Mouse (Mus musculus): ENCODE results near the gene Nos1ap.

Nos1ap gene

GRCm38 (mm10) chr1:170502491-170503276, 87.0 kb downstream of the Nos1ap start:
- DNase-seq (ENCODE audit: low read depth, low spot score): no peak

GRCm38 (mm10) chr1:170501970-170502369, 87.7 kb downstream of the Nos1ap start:
- no peak for DNase-seq (ENCODE audit: low read depth, low spot score)

DNA sequence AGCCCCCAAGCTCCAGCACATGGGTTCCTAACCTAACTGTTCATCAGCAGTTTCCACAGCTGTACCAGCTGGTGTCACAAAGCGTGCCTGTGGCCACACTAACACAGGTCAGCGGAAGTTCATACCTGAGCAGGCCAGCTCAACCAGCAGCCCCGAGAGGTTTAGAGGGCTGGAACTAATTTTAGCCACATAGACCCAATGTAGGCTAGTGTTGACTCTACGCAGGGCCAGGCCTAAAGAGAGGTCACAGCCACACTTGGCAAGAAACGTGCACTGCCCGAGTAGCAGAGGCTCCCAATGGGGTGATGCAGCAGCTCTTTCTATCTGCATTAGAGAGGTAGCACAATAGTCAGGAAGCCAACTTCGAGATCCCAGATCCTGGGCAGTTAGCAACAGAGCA, 88.1 kb downstream of the Nos1ap start:
- DNase-seq (ENCODE audit: low read depth, low spot score): no peak

GRCm38 (mm10) chr1:170499891-170500290, 89.8 kb downstream of the Nos1ap start:
- DNase-seq (ENCODE audit: low read depth, low spot score): no peak

DNA sequence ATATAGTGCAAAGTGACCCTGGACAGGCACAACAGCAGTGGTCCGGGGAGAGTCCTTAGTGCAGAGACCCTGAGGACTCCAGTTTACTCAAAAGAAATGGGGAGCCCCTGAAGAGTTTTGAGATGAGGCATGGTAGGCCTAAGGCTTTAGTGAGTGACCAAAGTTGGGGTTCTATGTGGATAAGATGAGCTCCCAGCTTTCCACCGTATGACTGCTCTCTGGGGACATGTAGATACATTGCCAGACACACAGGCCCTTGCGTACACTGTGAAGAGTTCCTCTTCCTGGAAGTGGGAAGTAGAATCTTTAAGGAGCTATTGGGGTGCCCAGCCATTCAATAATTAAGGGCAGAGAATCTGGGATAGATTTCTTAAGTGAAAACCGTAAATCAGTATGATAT, 90.2 kb downstream of the Nos1ap start:
- DNase-seq (ENCODE audit: low read depth, low spot score): no peak

DNA sequence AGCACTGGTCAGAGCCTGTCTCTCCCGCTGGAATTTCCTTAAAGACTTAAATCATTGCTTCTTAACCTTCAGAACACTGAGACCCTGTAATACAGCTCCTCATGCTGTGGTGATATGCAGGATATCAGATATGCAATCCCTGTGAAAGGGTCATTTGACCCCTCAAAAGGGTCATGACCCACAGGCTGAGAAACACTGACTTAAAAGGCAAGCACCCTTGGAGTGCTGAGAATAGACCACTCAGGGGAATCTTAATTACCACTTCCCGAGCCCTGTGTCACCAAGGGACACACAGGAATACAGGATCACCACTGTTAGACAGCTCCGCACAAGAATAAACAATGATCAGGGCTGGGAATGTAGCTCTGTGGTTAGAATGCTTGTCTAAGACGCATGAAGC, 91.0 kb downstream of the Nos1ap start:
- DNase-seq (ENCODE audit: low read depth, low spot score): peak; percentile 68

GRCm38 (mm10) chr1:170496221-170496620, 93.4 kb downstream of the Nos1ap start:
- no peak for DNase-seq (ENCODE audit: low read depth, low spot score)

DNA sequence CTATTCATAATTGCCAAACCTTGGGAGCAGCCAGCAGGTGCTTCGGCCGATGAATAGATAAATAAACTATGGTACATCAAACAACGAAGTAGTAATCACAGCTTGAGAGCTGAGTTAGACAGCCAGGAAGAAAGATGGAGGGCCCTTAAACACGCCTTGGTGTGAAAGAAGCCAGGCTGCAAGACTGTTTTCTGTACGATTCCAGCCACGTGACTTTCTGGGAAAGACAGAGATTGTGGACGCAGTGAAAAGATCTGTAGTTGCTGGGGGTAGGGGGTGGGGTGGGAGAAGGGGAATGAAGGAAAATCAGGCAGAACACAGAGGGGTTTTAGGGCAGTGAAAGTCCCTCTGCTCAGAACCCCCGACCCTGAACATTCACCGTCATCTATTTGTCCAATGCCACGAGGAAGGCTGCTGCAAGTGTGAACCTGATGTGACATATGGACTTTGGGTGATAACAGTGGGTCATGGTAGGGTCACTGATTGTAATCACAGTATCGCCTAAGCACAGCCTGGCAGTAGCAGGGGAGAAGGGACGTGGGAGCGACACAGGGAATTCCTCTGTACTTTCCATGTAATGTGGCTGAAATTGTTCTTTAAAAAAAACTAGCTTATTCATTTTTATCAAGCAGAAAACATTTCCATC, 94.0 kb downstream of the Nos1ap start:
- no peak for DNase-seq (ENCODE audit: low read depth, low spot score)

DNA sequence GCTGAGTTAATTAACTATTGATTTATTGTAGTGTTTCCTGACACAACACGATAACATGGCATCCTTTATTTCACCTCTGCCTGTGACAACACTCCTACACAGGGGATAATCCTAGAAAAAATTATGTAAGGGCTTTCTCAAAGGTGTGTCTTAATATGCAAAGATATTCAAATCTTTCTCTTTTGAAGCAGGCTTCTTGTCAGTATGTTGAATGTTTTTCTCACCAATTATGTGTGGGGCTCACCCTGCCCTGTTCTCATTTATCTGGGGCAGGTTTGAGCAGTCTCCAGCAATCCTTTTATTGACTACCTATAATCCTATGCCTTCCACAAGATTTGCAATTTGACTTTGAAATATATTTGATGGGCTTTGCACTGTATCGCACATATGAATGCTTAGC, 97.1 kb downstream of the Nos1ap start:
- DNase-seq (ENCODE audit: low read depth, low spot score): no peak

DNA sequence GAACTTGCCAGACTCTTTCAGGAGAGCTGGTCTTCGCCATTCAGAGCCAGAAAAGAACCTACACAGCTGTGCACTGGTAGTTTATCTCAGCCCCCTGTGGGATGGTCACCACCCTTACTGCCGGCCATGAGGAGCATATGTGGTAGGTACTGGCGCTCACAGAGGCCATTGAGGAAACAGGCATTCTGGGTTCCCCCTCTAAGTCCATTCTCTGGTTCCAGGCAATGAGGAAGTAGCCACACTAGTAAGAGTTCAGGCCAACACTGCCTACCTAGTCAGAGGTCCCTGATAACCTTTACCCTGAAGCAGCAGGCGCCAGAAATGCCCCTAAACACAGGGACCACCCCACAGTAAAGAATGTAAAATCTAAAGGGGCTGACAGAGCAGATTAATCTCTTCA, 97.6 kb downstream of the Nos1ap start:
- DNase-seq (ENCODE audit: low read depth, low spot score): no peak

- DNase-seq (ENCODE audit: low read depth, low spot score): no peak
Measured at GRCm38 (mm10) chr1:170489936-170490335, 99.7 kb downstream of the Nos1ap start.

DNA sequence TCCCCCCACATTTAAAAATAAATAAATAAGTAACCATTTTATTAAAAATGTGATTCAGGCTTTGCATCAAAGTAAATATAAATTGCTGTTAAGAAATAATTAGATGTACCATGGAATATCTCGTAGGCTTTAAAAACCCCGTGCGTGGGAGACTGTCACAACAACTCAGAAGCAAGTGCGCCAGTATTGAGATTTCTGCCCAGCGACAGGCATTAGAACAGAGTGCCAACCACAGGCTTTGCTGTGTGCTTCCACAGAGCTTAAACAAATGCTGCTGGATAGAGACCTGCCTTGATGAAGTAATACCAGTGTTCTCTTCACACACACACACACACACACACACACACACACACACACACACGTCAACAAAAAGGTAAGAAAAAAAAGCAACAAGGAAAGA, 100.2 kb downstream of the Nos1ap start:
- no peak for DNase-seq (ENCODE audit: low read depth, low spot score)

- no peak for DNase-seq (ENCODE audit: low read depth, low spot score)
Measured at GRCm38 (mm10) chr1:170485119-170485518, 104.5 kb downstream of the Nos1ap start.

DNA sequence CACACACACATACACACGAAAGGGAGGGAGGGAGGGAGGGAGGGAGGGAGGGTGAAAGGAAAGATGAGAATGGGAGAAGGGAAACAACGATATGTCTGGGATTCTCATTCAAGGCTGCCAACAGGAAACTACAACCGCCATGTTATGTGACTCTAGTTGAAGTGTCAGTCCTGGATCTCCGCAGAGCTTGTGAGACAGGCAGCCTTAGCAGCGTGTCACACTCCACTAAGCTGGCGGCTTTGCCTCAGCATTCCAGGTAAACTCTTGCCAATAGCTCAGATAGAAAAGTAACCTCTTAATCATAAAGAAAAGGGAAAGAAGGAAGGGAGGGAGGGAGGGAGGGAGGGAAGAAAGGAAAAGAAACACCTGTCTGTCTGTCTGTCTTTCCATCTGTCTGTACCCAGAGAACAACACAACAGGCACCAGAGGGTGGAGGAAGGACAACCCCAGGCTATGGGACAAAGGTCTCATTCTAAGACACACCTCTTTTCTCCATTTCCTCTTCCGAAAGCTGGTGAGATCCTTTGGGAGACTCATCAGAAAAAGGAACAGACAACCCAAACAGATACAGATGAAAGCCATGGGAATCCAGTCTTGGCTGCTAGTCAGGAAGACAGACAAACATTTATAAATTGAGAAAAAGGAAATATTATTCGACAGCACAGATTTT, 107.3 kb downstream of the Nos1ap start:
- no peak for DNase-seq (ENCODE audit: low read depth, low spot score)

DNA sequence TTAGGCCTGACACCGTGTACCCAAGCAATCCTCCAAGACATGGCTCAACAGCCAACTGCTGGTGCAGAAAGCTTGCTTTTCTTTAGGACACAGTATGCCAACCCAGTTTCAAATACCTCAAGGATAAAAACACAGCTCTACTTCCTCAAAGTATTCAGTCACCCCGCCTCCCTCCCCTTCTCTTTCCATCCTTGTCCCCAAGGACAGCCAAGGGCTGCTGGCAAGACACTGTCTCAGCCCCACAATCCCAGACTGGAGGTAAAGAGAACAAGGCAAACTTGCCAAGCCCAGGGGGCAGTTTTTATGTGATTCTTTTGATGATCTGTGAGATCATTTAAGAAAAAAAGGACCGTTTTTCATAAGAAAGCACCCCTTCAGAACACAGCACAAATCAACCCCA, 108.6 kb downstream of the Nos1ap start:
- no peak for DNase-seq (ENCODE audit: low read depth, low spot score)

DNA sequence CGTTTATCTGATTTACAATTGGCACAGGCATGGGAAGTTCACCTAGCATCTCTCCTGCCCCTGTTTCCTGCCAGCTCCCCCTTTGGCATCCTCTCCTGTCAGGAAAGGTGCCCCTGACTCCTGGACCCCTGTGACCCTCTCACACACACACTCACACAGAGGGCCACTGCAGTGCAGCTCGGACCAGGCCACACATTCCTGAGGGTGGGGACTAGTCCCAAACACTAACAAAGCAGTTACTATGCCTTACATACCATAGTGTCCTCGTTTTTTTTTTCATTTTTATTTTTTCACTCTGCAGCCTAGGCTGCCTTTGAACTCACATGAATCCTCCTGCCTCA, 110.2 kb downstream of the Nos1ap start:
- DNase-seq (ENCODE audit: low read depth, low spot score): peak; percentile 65

DNA sequence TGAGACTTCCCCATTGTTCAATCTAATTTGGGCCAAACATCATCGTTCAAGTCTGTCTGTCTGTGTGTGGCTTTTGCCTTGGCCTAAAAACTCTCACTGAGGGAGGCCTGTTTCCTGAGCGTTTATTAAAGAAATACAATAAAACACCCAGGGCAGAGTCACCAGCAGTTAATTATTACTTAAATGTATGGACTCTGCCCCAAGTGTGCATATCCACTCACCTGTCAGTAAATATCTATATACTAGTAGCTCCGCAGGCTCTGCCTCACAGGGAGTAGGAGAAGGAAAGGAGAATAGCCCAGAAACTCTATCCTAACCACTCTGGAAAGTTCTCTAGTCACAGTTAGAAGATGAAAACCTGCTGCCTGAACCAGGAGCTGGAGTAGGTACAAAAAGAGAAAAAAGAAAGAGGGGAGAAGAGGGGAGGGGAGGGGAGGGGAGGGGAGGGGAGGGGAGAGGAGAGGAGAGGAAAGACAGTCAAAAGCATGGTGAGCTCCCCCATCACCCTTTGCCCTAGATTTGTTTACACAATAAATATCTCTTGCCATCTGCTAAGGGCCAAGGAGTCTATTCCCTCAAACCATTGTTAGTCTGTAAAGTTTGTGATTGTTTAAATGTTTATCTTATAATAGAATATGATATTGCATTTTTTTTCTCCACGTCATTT, 110.7 kb downstream of the Nos1ap start:
- no peak for DNase-seq (ENCODE audit: low read depth, low spot score)

- peak; percentile 43 for DNase-seq (ENCODE audit: low read depth, low spot score)
Measured at GRCm38 (mm10) chr1:170477636-170478600, 111.7 kb downstream of the Nos1ap start.

DNA sequence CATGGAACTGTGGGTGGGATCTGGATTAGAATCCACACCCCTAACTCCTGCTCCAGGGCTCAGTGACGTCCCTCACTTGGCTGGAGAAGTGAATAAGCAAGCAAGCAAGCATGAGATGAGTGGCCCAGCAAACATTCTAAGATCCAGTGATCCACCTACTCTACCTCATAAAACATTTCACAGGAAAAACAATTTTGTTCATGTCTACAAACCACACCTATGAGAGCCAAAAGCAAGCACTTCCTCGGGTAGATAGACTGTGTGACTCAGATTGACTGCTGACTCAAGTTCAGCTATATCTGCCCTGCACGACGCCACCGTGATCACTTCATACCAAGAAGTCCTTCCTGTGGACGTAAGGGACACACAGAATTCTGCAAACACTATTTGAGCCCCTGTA, 116.2 kb downstream of the Nos1ap start:
- DNase-seq (ENCODE audit: low read depth, low spot score): no peak

- no peak for DNase-seq (ENCODE audit: low read depth, low spot score)
Measured at GRCm38 (mm10) chr1:170472861-170473260, 116.8 kb downstream of the Nos1ap start.

All from mesoderm, embryonic 11.5 days (tissue).